Mouse (Mus musculus): Measurements from ENCODE around the gene Cx3cr1.

- TF ChIP-seq CTCF (IDR thresholded peaks at IDR 0.05; ENCODE audit: control insufficient read depth, insufficient read depth, insufficient read length) = no peak
- TF ChIP-seq USF1 (IDR thresholded peaks at IDR 0.05; ENCODE audit: low read depth) = no peak
Measured at GRCm38 (mm10) chr9:120029880-120030279, 39.8 kb downstream of the Cx3cr1 start.
